Mouse (Mus musculus) ES-E14 (cell line): ENCODE results near the gene Cntnap2. TPM values are rescaled to one million over a fixed set of nuclear protein-coding genes. Genes with fewer than 3 reads are reported as not detected.

Source experiments
- DNase-seq: peaks from one replicate; pipeline ENCODE4 v3.0.0-alpha.2; 2013; ENCODE audit warnings: low read depth, low spot score
- H3K27ac ChIP-seq: 2 replicates; pipeline ENCODE4 v1.5.1; 2012; ENCODE audit warnings: low read depth, mild to moderate bottlenecking, low read length, moderate library complexity, mixed read lengths; ENCODE audit not compliant: poor library complexity, insufficient read depth, severe bottlenecking
- H3K36me3 ChIP-seq: 2 replicates; pipeline ENCODE4 v1.6.1; 2012; ENCODE audit warnings: mild to moderate bottlenecking, low read length, moderate library complexity, mixed read lengths; ENCODE audit not compliant: control insufficient read depth, poor library complexity, insufficient read depth, severe bottlenecking
- H3K4me1 ChIP-seq, 2 experiments: fragments of 150-350 bp in 1 of 2; sonication (generic) in 1 of 2; 2 replicates each; pipeline ENCODE4 v1.6.1; 2012; ENCODE audit warnings: low read length in 2 of 2, mild to moderate bottlenecking in 1 of 2, mixed read lengths in 1 of 2; ENCODE audit not compliant: control insufficient read depth in 2 of 2, insufficient read depth in 2 of 2, poor library complexity in 1 of 2
- H3K4me3 ChIP-seq, 2 experiments: fragments of 150-350 bp in 1 of 2; sonication (generic) in 1 of 2; 2 replicates each; pipeline ENCODE4 v1.5.1; 2012; ENCODE audit warnings: low read length in 2 of 2, low read depth in 1 of 2, mild to moderate bottlenecking in 1 of 2, mixed read lengths in 1 of 2; ENCODE audit not compliant: insufficient read depth in 1 of 2, poor library complexity in 1 of 2, severe bottlenecking in 1 of 2
- H3K9ac ChIP-seq: 2 replicates; pipeline ENCODE4 v1.6.1; 2012; ENCODE audit warnings: low read depth, mild to moderate bottlenecking, low read length, mixed read lengths; ENCODE audit not compliant: poor library complexity, insufficient read depth, severe bottlenecking
- H3K9me3 ChIP-seq: fragments of 150-350 bp; sonication (generic); 2 replicates; pipeline ENCODE4 v1.6.1; 2012; ENCODE audit warnings: low read depth, mild to moderate bottlenecking, low read length; ENCODE audit not compliant: control insufficient read depth, insufficient read depth
- CHD2 ChIP-seq: IDR thresholded peaks from 2 replicates; pipeline ENCODE4 v1.6.1; 2014; ENCODE audit warnings: mild to moderate bottlenecking, low read depth, low read length, inconsistent platforms
- HCFC1 ChIP-seq: IDR thresholded peaks from 2 replicates; pipeline ENCODE4 v1.6.1; 2012; ENCODE audit warnings: low read length, inconsistent platforms, borderline replicate concordance; ENCODE audit not compliant: insufficient read depth
- MAFK ChIP-seq: IDR thresholded peaks from 2 replicates; pipeline ENCODE4 v1.6.1; 2014; ENCODE audit warnings: mild to moderate bottlenecking, low read depth, low read length, inconsistent platforms; ENCODE audit not compliant: insufficient read depth
- ZC3H11A ChIP-seq: IDR thresholded peaks from 2 replicates; pipeline ENCODE4 v1.6.1; 2012; ENCODE audit warnings: low read depth, mild to moderate bottlenecking, inconsistent platforms, low read length, borderline replicate concordance
- ZNF384 ChIP-seq: IDR thresholded peaks from 2 replicates; pipeline ENCODE4 v1.6.1; 2012; ENCODE audit warnings: low read depth, low read length, inconsistent platforms
- in situ Hi-C, 2 experiments: fragments of 600-800 bp; cut with MboI; formaldehyde crosslinking; loops; one replicate each; pipeline ENCODE4 v1.15.1; 2025; ENCODE audit warnings: low sequenced_read_pairs in 2 of 2, inconsistent platforms in 1 of 2; ENCODE audit not compliant: unreplicated experiment in 2 of 2
- total RNA-seq: library from RNA; depleted of rRNA; stranded (reverse); fragments of 300-350 nt; gene quantifications from 2 replicates; pipeline ENCODE4 v1.2.3, GENCODE M21; 2012

The Cntnap2 gene
- total RNA-seq, 1 experiment = 7.9 TPM

GRCm38 (mm10) chr6:45345953-45346352, 286.8 kb downstream of the Cntnap2 start:
- in situ Hi-C loops = no loop called here
- Histone ChIP-seq H3K27ac (no peak overlapping the region), H3K4me1 (no peaks in the 10 kb centered on the region), H3K4me3 (no peak overlapping the region), H3K9ac (no peak overlapping the region), H3K36me3 (no peaks in the 10 kb centered on the region), H3K9me3 (no peaks in the 10 kb centered on the region)
- no peak for DNase-seq
- TF ChIP-seq CHD2 (no peak), HCFC1 (no peak), MAFK (no peak), ZC3H11A (no peak), ZNF384 (no peak)

GRCm38 (mm10) chr6:45366442-45366841, 307.3 kb downstream of the Cntnap2 start:
- H3K4me3 ChIP-seq = no peak overlapping the region
- in situ Hi-C loops = no loop called here
- no peaks in the 10 kb centered on the region for H3K9me3 ChIP-seq
- TF ChIP-seq HCFC1 (no peak), ZC3H11A (no peak)
- H3K9ac ChIP-seq = no peak overlapping the region
- no peak for DNase-seq
- no peak overlapping the region for H3K27ac ChIP-seq
- H3K36me3 ChIP-seq = no peaks in the 10 kb centered on the region
- no peaks in the 10 kb centered on the region for H3K4me1 ChIP-seq

GRCm38 (mm10) chr6:45381126-45381525, 322.0 kb downstream of the Cntnap2 start:
- no peak overlapping the region for H3K9ac ChIP-seq
- no peaks in the 10 kb centered on the region for H3K36me3 ChIP-seq
- no peak for TF ChIP-seq CHD2
- TF ChIP-seq HCFC1 = no peak
- no peak for TF ChIP-seq ZC3H11A
- TF ChIP-seq ZNF384 = no peak
- no peak overlapping the region for H3K27ac ChIP-seq
- H3K4me1 ChIP-seq = no peaks in the 10 kb centered on the region
- no peak for DNase-seq
- in situ Hi-C loops = no loop called here
- H3K4me3 ChIP-seq = no peak overlapping the region
- no peaks in the 10 kb centered on the region for H3K9me3 ChIP-seq

GRCm38 (mm10) chr6:45389034-45389433, 329.9 kb downstream of the Cntnap2 start:
- no peak for DNase-seq
- in situ Hi-C loops = no loop called here
- TF ChIP-seq HCFC1 (no peak), ZNF384 (no peak), MAFK (no peak), ZC3H11A (no peak), CHD2 (no peak)
- no peaks in the 10 kb centered on the region for H3K9me3 ChIP-seq
- H3K36me3 ChIP-seq = no peaks in the 10 kb centered on the region
- H3K9ac ChIP-seq = no peak overlapping the region
- H3K27ac ChIP-seq = no peak overlapping the region
- H3K4me1 ChIP-seq = no peaks in the 10 kb centered on the region
- no peak overlapping the region for H3K4me3 ChIP-seq

GRCm38 (mm10) chr6:45413629-45414028, 354.5 kb downstream of the Cntnap2 start:
- in situ Hi-C loops = no loop called here
- no peak for DNase-seq
- TF ChIP-seq ZC3H11A (no peak), ZNF384 (no peak)

More at GRCm38 (mm10) chr6:45413629-45414028, 354.5 kb downstream of the Cntnap2 start:
- Histone ChIP-seq H3K4me1 (no peaks in the 10 kb centered on the region), H3K27ac (no peak overlapping the region), H3K36me3 (no peaks in the 10 kb centered on the region), H3K9ac (no peak overlapping the region), H3K9me3 (no peaks in the 10 kb centered on the region), H3K4me3 (no peak overlapping the region)
